Mouse (Mus musculus) small intestine, adult 2 months (tissue): ENCODE measurements around the gene Rnf222. TPM values are rescaled to one million over a fixed set of nuclear protein-coding genes. Genes with fewer than 3 reads are reported as not detected.
"Not testable (repeated sequence)": the region's sequence is repeated elsewhere in the genome, so short reads cannot be mapped to it uniquely, and the experiment has no call there.

Experiments used
- H3K27ac ChIP-seq: fragments of 200-500 bp; 2 replicates; pipeline ENCODE4 v1.5.1; 2012; ENCODE audit warnings: low read depth, low read length, control low read depth, inconsistent platforms; ENCODE audit not compliant: insufficient read depth
- H3K27me3 ChIP-seq: fragments of 200-500 bp; 2 replicates; pipeline ENCODE4 v1.6.1; 2012; ENCODE audit warnings: mild to moderate bottlenecking, moderate library complexity, low read length, inconsistent platforms; ENCODE audit not compliant: control insufficient read depth, insufficient read depth
- H3K36me3 ChIP-seq: fragments of 200-500 bp; 2 replicates; pipeline ENCODE4 v1.6.1; 2012; ENCODE audit warnings: mild to moderate bottlenecking, low read length, control low read depth, inconsistent platforms; ENCODE audit not compliant: control insufficient read depth, insufficient read depth
- H3K4me1 ChIP-seq: fragments of 200-500 bp; 2 replicates; pipeline ENCODE4 v1.6.1; 2012; ENCODE audit warnings: low read length, inconsistent platforms, mixed read lengths; ENCODE audit not compliant: control insufficient read depth, insufficient read depth, insufficient read length
- H3K4me3 ChIP-seq: fragments of 200-500 bp; 2 replicates; pipeline ENCODE4 v1.5.1; 2012; ENCODE audit warnings: low read depth, mild to moderate bottlenecking, control low read depth, inconsistent platforms, low read length, moderate library complexity
- CTCF ChIP-seq: fragments of 200-500 bp; IDR thresholded peaks from 2 replicates; pipeline ENCODE4 v1.5.1; 2012; ENCODE audit warnings: low read depth, mild to moderate bottlenecking, control low read depth, inconsistent platforms, low read length, moderate library complexity, mixed read lengths; ENCODE audit not compliant: insufficient replicate concordance, insufficient read length; ENCODE audit errors: extremely low read depth
- POLR2A ChIP-seq: fragments of 200-500 bp; IDR thresholded peaks from 2 replicates; pipeline ENCODE4 v1.6.1; 2012; ENCODE audit warnings: low read depth, mild to moderate bottlenecking, control low read depth, inconsistent platforms, low read length, moderate library complexity
- WGBS: fragments of 180-500 bp; shearing (Covaris S2); methylation state at CpG from one replicate; pipeline ENCODE4 v1.1.7; 2018; 5-methylcytosine and 5-hydroxymethylcytosine counted together
- polyA plus RNA-seq: library from polyadenylated mRNA; depleted of rRNA; stranded (reverse); fragments of >200 nt; gene quantifications from 2 replicates; pipeline ENCODE4 v1.2.3, GENCODE M21; 2012; rRNA removed

The Rnf222 gene
- polyA plus RNA-seq, 1 experiment, result not detected

- Histone ChIP-seq H3K4me1 (no peaks in the 10 kb centered on the region), H3K36me3 (no peaks in the 10 kb centered on the region), H3K27ac (no peak within 1 kb of the TSS), H3K4me3 (no peak within 1 kb of the TSS), H3K27me3 (no peaks in the 10 kb centered on the region)
- TF ChIP-seq POLR2A (no peak), CTCF (no peak)
- 79% methylated on average over 3 of the region's 3 CpGs for WGBS
Measured at GRCm38 (mm10) chr11:68926981-68927380, 38.6 kb downstream of the Rnf222 start, which contains the start of gene Odf4. TSS of gene Odf4 (minus strand) at chr11:68927081.

- H3K27ac ChIP-seq, result no peak overlapping the region
- H3K4me3 ChIP-seq, result no peak overlapping the region
- H3K36me3 ChIP-seq, result no peaks in the 10 kb centered on the region
- TF ChIP-seq POLR2A, result no peak
- H3K4me1 ChIP-seq, result no peaks in the 10 kb centered on the region
- H3K27me3 ChIP-seq, result no peaks in the 10 kb centered on the region
- 29% methylated on average over 6 of the region's 6 CpGs for WGBS
Measured at GRCm38 (mm10) chr11:68929947-68930346, 41.6 kb downstream of the Rnf222 start.

- TF ChIP-seq CTCF (no peak), POLR2A (no peak)
- 75% methylated on average over 5 of the region's 5 CpGs for WGBS
- Histone ChIP-seq H3K27ac (no peak overlapping the region), H3K4me3 (no peak overlapping the region), H3K27me3 (no peaks in the 10 kb centered on the region), H3K4me1 (no peaks in the 10 kb centered on the region), H3K36me3 (no peaks in the 10 kb centered on the region)
Measured at GRCm38 (mm10) chr11:68933885-68934507, 45.6 kb downstream of the Rnf222 start.

GRCm38 (mm10) chr11:68936951-68937350, 48.6 kb downstream of the Rnf222 start:
- 87% methylated on average over 4 of the region's 4 CpGs for WGBS

DNA sequence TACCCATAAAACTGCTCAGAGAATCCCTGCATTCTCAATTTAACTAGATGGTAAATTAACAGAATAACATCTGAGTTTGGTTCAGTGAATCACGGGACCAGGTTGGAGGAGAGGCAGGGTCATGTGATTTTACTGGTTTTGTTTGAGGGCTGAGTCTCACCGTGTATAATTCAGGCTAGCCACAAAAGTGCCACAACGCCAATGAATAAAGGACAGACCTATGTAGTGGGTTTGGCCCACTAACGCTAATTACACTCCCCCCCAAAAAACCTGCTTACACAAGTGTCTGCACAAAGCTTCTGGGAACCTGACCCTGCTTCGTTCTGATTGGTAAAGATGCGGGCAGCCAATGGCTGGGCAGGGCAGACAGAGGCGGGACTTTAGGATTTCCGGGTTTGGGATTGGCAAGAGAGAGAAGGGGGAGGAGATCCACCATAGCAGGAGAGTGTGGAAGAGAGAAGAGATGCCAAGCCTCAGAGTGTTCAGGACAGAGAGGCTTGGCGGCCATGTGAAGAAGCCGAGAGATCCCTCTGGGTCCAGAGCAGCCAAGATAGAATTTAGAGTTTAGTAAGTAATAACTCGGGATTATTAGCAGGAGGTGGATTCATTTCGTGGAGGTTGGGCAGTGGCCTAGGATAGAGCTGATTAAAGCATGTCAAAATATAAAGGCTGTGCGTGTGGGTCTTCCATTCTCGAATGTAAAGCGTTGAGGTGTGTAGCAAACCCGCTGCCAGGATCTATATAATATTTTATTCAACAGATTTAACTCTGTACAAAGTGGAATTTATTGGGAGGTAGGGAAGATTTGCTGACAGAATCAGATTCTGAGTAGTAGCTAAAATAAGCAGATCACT, 51.3 kb downstream of the Rnf222 start:
- Histone ChIP-seq H3K27ac (peak overlapping the region; percentile 10), H3K27me3 (no peaks in the 10 kb centered on the region), H3K4me3 (peak overlapping the region; percentile 50), H3K4me1 (no peaks in the 10 kb centered on the region), H3K36me3 (no peaks in the 10 kb centered on the region)
- under 1% methylated on average over 16 of the region's 16 CpGs for WGBS
- TF ChIP-seq CTCF, result no peak
- TF ChIP-seq POLR2A, result no peak; the same call in 1 of the 2 replicates

More at GRCm38 (mm10) chr11:68936951-68937350, 48.6 kb downstream of the Rnf222 start:
- not testable (repeated sequence) for H3K27ac ChIP-seq, H3K4me3 ChIP-seq, H3K27me3 ChIP-seq, H3K36me3 ChIP-seq, H3K4me1 ChIP-seq

GRCm38 (mm10) chr11:68940516-68940915, 52.2 kb downstream of the Rnf222 start:
- no peaks in the 10 kb centered on the region for H3K27me3 ChIP-seq
- H3K27ac ChIP-seq, result no peak overlapping the region
- H3K4me1 ChIP-seq, result no peaks in the 10 kb centered on the region
- TF ChIP-seq CTCF, result no peak
- no peak overlapping the region for H3K4me3 ChIP-seq
- 31% methylated on average over 4 of the region's 4 CpGs for WGBS
- no peaks in the 10 kb centered on the region for H3K36me3 ChIP-seq

GRCm38 (mm10) chr11:68942731-68943130, 54.4 kb downstream of the Rnf222 start:
- no peak overlapping the region for H3K27ac ChIP-seq
- WGBS, result 90% methylated on average over 8 of the region's 8 CpGs
- no peaks in the 10 kb centered on the region for H3K4me1 ChIP-seq
- TF ChIP-seq POLR2A, result no peak
- H3K36me3 ChIP-seq, result no peaks in the 10 kb centered on the region
- H3K4me3 ChIP-seq, result no peak overlapping the region
- H3K27me3 ChIP-seq, result no peaks in the 10 kb centered on the region

GRCm38 (mm10) chr11:68945245-68945644, 56.9 kb downstream of the Rnf222 start:
- no peak for TF ChIP-seq CTCF
- TF ChIP-seq POLR2A, result no peak
- H3K27me3 ChIP-seq, result no peaks in the 10 kb centered on the region
- 75% methylated on average over 2 of the region's 2 CpGs for WGBS
- H3K36me3 ChIP-seq, result no peaks in the 10 kb centered on the region
- no peak overlapping the region for H3K27ac ChIP-seq
- H3K4me3 ChIP-seq, result no peak overlapping the region
- H3K4me1 ChIP-seq, result no peaks in the 10 kb centered on the region

Other genes with a start within 250 kb of the Rnf222 start
- 3.9 and 6.8 TPM in 2 replicates for gene Myh10, start 197.0 kb upstream of the Rnf222 start, polyA plus RNA-seq
- gene Ndel1, start 16.7 kb upstream of the Rnf222 start, polyA plus RNA-seq, result 33.8 and 36.8 TPM in 2 replicates
- 513 and 614 TPM in 2 replicates for gene Rpl26, start 13.0 kb downstream of the Rnf222 start, polyA plus RNA-seq
- not detected in 2 replicates for gene Odf4, start 38.5 kb downstream of the Rnf222 start, polyA plus RNA-seq
- 9.9 and 19.5 TPM in 2 replicates for gene Arhgef15, start 68.9 kb downstream of the Rnf222 start, polyA plus RNA-seq
- 13.7 and 21.5 TPM in 2 replicates for gene Slc25a35, start 79.6 kb downstream of the Rnf222 start, polyA plus RNA-seq
- 21.2 and 29.7 TPM in 2 replicates for gene Rangrf, start 86.6 kb downstream of the Rnf222 start, polyA plus RNA-seq
- 4.7 and 6.0 TPM in 2 replicates for gene Pfas, start 119.9 kb downstream of the Rnf222 start, polyA plus RNA-seq
- gene Ctc1, start 127.4 kb downstream of the Rnf222 start, polyA plus RNA-seq, result 14.0 and 20.0 TPM in 2 replicates
- gene Aurkb, start 157.1 kb downstream of the Rnf222 start, polyA plus RNA-seq, result 15.5 and 30.8 TPM in 2 replicates
- 13.2 and 28.5 TPM in 2 replicates for gene Borcs6, start 171.2 kb downstream of the Rnf222 start, polyA plus RNA-seq
- gene Tmem107, start 182.3 kb downstream of the Rnf222 start, polyA plus RNA-seq, result 11.8 and 12.8 TPM in 2 replicates
- gene Vamp2, start 199.9 kb downstream of the Rnf222 start, polyA plus RNA-seq, result 33.5 and 84.4 TPM in 2 replicates
- 5.4 and 13.9 TPM in 2 replicates for gene Per1, start 206.7 kb downstream of the Rnf222 start, polyA plus RNA-seq
- gene Hes7, start 231.9 kb downstream of the Rnf222 start, polyA plus RNA-seq, result 1.1 and 1.7 TPM in 2 replicates
- 0.29 and 0.38 TPM in 2 replicates for gene 9130213A22Rik, start 234.0 kb downstream of the Rnf222 start, polyA plus RNA-seq
- gene Aloxe3, start 237.3 kb downstream of the Rnf222 start, polyA plus RNA-seq, result 0.13 and 1.2 TPM in 2 replicates